Mouse (Mus musculus): Measurements from ENCODE around the gene Smox. TPM values are rescaled to one million over a fixed set of nuclear protein-coding genes. Genes with fewer than 3 reads are reported as not detected.

Smox gene
- total RNA-seq, 2 experiments from 2014 or later, result 67.7 to 73.5 TPM

- DNase-seq (ENCODE audit: low spot score in 2 of 2), result no peak
- intact Hi-C loops (cut with DNase I), result no loop called here
Measured at GRCm38 (mm10) chr2:131502561-131502960, 11.3 kb downstream of the Smox start.

DNA sequence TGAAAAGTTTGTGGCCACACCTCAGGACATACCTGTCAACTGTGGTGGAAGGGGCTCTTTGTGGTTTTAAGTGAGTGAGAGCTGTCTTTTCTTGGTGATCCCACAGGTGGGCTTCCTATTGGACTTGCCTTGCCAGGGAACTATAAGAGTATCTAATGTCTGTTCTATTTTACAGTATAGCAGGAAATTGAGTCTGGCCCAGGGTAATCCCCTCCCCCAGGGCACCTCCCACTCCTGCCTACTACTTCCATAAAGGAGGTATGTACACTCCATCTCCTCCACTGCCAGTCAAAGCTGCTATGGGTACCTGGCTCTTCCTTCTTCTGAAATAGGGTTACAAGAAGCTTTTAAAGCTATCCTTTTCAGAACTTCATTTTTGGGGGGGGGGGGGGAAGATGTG, 14.1 kb downstream of the Smox start:
- DNase-seq (ENCODE audit: low spot score in 2 of 2), result no peak
- intact Hi-C loops (cut with DNase I), result no loop called here

- no peak for DNase-seq (ENCODE audit: low spot score in 2 of 2)
- intact Hi-C loops (cut with DNase I), result no loop called here
Measured at GRCm38 (mm10) chr2:131506358-131506757, 15.1 kb downstream of the Smox start.

DNA sequence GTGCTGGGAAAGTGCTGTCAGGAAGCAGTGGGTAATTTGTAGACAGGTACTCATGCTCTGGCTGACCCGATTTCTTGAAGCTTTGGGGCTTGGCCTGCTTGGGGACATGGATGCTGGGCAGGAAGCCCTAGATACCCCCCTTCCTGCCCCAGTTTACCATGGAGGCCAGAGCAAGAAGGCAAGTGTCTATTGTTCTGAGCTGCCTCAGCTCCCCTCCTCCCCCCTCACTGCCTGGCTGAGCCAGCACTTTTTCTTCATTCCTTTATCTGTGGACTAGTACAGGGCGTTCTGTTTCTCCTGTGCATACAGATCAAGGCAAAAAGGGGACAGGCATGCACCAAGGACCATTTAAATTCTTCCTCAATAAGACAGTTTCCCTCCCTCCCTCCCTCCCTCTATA, 17.2 kb downstream of the Smox start:
- intact Hi-C loops (cut with DNase I), result no loop called here
- DNase-seq (ENCODE audit: low spot score in 2 of 2), result peak in 1 of 2 experiments; percentile 69

- DNase-seq (ENCODE audit: low spot score in 2 of 2), result peak; percentile 70 to 82
- intact Hi-C loops (cut with DNase I), result loop anchor here (1.0 to 10.0 kb wide), 3 partner anchors 17 to 245 kb away; partner anchors contain the start of gene Pank2
Measured at GRCm38 (mm10) chr2:131509671-131510313, 18.5 kb downstream of the Smox start.

GRCm38 (mm10) chr2:131510531-131510930, 19.2 kb downstream of the Smox start:
- intact Hi-C loops (cut with DNase I), result loop anchor here (1.0 to 10.0 kb wide), 3 partner anchors 18 to 246 kb away; partner anchors contain the start of gene Pank2
- no peak for DNase-seq (ENCODE audit: low spot score in 2 of 2)

DNA sequence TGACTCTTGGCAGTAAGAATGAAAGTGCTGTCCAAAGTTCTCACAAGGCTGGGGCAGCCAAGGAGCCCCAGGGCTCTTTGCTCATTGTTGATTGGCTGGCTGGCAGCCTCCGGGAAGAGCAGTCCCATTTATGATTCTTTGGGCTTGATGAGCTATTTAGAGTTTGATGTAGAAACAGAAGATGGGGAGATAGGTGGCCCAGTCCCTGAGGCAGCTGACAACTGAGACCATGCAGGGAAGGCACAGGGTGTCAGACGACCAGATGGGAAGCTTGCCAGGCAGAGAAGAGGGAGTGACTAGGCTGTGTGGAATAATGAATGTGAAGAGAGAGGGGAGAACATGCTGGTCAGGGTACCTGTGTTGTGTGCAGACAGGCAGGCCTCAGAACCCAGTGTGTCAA, 22.2 kb downstream of the Smox start:
- no peak for DNase-seq (ENCODE audit: low spot score in 2 of 2)
- intact Hi-C loops (cut with DNase I), result loop anchor here (10.0 kb wide), 1 partner anchor 249 kb away; the partner anchor contains the start of gene Pank2

GRCm38 (mm10) chr2:131514055-131514621, 22.8 kb downstream of the Smox start:
- intact Hi-C loops (cut with DNase I), result loop anchor here (10.0 kb wide), 1 partner anchor 249 kb away; the partner anchor contains the start of gene Pank2
- DNase-seq (ENCODE audit: low spot score in 2 of 2), result peak in 1 of 2 experiments; percentile 55

DNA sequence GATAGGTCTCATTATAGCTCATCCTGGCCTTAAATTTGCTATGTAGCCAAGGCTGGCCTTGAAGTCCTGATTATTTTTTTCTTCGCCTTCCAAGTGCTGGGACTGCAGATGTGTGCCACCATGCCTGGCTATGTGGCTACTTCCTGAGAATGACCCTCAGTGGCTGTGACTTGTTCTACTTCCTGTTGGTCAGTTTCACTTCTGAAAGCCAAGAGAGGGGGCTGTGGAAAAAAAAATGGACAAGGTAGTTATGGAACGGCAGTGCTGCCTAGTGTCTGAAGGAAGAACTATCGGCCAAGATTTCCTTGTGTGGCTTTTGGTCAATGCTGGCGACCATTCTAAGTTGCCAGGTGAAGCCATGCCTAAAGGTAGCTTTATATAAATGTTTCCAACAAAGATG, 26.3 kb downstream of the Smox start:
- intact Hi-C loops (cut with DNase I), result loop anchor here (10.0 kb wide), 1 partner anchor 253 kb away; the partner anchor contains the start of gene Pank2
- no peak for DNase-seq (ENCODE audit: low spot score in 2 of 2)

- DNase-seq (ENCODE audit: low spot score in 2 of 2), result no peak
- intact Hi-C loops (cut with DNase I), result loop anchor here (10.0 kb wide), 1 partner anchor 254 kb away; the partner anchor contains the start of gene Pank2
Measured at GRCm38 (mm10) chr2:131518790-131519189, 27.5 kb downstream of the Smox start.

DNA sequence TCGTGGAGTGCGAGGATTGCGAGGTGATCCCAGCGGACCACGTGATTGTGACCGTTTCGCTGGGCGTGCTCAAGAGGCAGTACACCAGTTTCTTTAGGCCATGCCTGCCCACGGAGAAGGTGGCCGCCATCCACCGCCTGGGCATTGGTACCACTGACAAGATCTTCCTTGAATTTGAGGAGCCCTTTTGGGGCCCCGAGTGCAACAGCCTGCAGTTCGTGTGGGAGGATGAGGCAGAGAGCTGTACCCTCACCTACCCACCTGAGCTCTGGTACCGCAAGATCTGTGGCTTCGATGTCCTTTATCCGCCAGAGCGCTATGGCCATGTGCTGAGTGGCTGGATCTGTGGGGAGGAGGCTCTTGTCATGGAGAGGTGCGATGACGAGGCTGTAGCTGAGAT, 29.4 kb downstream of the Smox start:
- intact Hi-C loops (cut with DNase I), result no loop called here
- no peak for DNase-seq (ENCODE audit: low spot score in 2 of 2)

- no peak for DNase-seq (ENCODE audit: low spot score in 2 of 2)
- intact Hi-C loops (cut with DNase I), result no loop called here
Measured at GRCm38 (mm10) chr2:131527061-131527460, 35.8 kb downstream of the Smox start.

- DNase-seq (ENCODE audit: low spot score in 2 of 2), result peak; percentile 60 to 77
- intact Hi-C loops (cut with DNase I), result loop anchor here (1.0 kb wide), 1 partner anchor 107 kb away; no protein-coding TSS in a partner anchor
Measured at GRCm38 (mm10) chr2:131529898-131530622, 38.8 kb downstream of the Smox start.

- intact Hi-C loops (cut with DNase I), result loop anchor here (1.0 kb wide), 1 partner anchor 107 kb away; no protein-coding TSS in a partner anchor
- peak; percentile 44 to 55 for DNase-seq (ENCODE audit: low spot score in 2 of 2)
Measured at GRCm38 (mm10) chr2:131530623-131531008, 39.3 kb downstream of the Smox start.

DNA sequence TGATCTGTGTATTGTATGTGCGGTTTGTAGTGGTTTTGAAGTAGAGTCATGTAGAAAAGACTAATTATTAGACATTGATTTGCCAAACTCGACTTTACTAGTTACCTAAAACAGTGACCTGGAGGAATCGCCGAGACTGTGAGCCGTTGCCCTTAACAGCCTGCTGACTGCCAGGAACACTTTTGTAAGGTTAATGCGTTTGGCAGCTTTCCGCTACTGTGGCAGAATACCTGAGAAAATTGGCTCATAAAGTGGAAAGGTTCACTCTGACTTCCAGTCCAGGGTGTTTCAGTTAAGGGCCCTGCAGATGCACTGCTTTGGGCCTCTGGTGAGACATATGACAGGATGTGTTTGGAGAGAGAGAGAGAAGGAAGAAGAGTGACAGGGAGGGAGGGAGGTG, 40.0 kb downstream of the Smox start:
- no peak for DNase-seq (ENCODE audit: low spot score in 2 of 2)
- intact Hi-C loops (cut with DNase I), result no loop called here

- intact Hi-C loops (cut with DNase I), result no loop called here
- DNase-seq (ENCODE audit: low spot score in 2 of 2), result no peak
Measured at GRCm38 (mm10) chr2:131535168-131535567, 43.9 kb downstream of the Smox start.

GRCm38 (mm10) chr2:131538341-131538740, 47.0 kb downstream of the Smox start:
- DNase-seq (ENCODE audit: low spot score in 2 of 2), result no peak
- intact Hi-C loops (cut with DNase I), result no loop called here

GRCm38 (mm10) chr2:131539780-131540179, 48.5 kb downstream of the Smox start:
- intact Hi-C loops (cut with DNase I), result loop anchor here (5.0 kb wide), 1 partner anchor 418 kb away; no protein-coding TSS in a partner anchor

GRCm38 (mm10) chr2:131541686-131542085, 50.4 kb downstream of the Smox start:
- DNase-seq (ENCODE audit: low spot score in 2 of 2), result no peak
- intact Hi-C loops (cut with DNase I), result loop anchor here (5.0 kb wide), 1 partner anchor 416 kb away; no protein-coding TSS in a partner anchor

More at GRCm38 (mm10) chr2:131539780-131540179, 48.5 kb downstream of the Smox start:
- DNase-seq (ENCODE audit: low spot score in 2 of 2), result peak in 1 of 2 experiments; percentile 54

- intact Hi-C loops (cut with DNase I), result loop anchor here (5.0 kb wide), 1 partner anchor 415 kb away; no protein-coding TSS in a partner anchor
Measured at GRCm38 (mm10) chr2:131542531-131542930, 51.2 kb downstream of the Smox start.

More at GRCm38 (mm10) chr2:131542531-131542930, 51.2 kb downstream of the Smox start:
- DNase-seq (ENCODE audit: low spot score in 2 of 2), result no peak
